Mouse (Mus musculus) cerebellum, adult (tissue): ENCODE data around the gene Gm10273.
"Not testable (repeated sequence)": the region's sequence is repeated elsewhere in the genome, so short reads cannot be mapped to it uniquely, and the experiment has no call there.

Source experiments
- ATAC-seq: cut with Nextera tagmentation; 2 replicates; pipeline ENCODE4 v1.9.2; 2017; ENCODE audit warnings: mild to moderate bottlenecking, moderate library complexity, mixed read lengths; ENCODE audit not compliant: insufficient number of reproducible peaks, low FRiP score, low TSS enrichment

Gm10273 gene

GRCm38 (mm10) chr10:59395461-59395860, at the start of gene Gm10273:
Gene Gm10273 (plus strand): TSS chr10:59395632.
- not testable (repeated sequence) for ATAC-seq

- no peak for ATAC-seq
These were observed 48.9 kb upstream of the Gm10273 start for GRCm38 (mm10) chr10:59346560-59346959.

GRCm38 (mm10) chr10:59348200-59348599, 47.2 kb upstream of the Gm10273 start:
- ATAC-seq: no peak

- no peak for ATAC-seq
These were observed 45.9 kb upstream of the Gm10273 start for GRCm38 (mm10) chr10:59349536-59349935.

- no peak for ATAC-seq
These were observed 42.4 kb upstream of the Gm10273 start for GRCm38 (mm10) chr10:59353065-59353464.

GRCm38 (mm10) chr10:59354120-59354519, 41.3 kb upstream of the Gm10273 start:
- no peak for ATAC-seq

- no peak for ATAC-seq
These were observed 40.4 kb upstream of the Gm10273 start for GRCm38 (mm10) chr10:59355020-59355419.

- no peak for ATAC-seq
These were observed 36.7 kb upstream of the Gm10273 start for GRCm38 (mm10) chr10:59358744-59359143.

GRCm38 (mm10) chr10:59363208-59363607, 32.2 kb upstream of the Gm10273 start:
- ATAC-seq: no peak

GRCm38 (mm10) chr10:59364551-59364950, 30.9 kb upstream of the Gm10273 start:
- no peak for ATAC-seq

- no peak for ATAC-seq
These were observed 29.4 kb upstream of the Gm10273 start for GRCm38 (mm10) chr10:59365804-59366589.

GRCm38 (mm10) chr10:59366746-59367145, 28.7 kb upstream of the Gm10273 start:
- ATAC-seq: no peak

GRCm38 (mm10) chr10:59367206-59367605, 28.2 kb upstream of the Gm10273 start:
- ATAC-seq: no peak

- no peak for ATAC-seq
These were observed 26.7 kb upstream of the Gm10273 start for GRCm38 (mm10) chr10:59368729-59369128.

GRCm38 (mm10) chr10:59369426-59369825, 26.0 kb upstream of the Gm10273 start:
- ATAC-seq: no peak

- ATAC-seq: no peak
These were observed 17.5 kb upstream of the Gm10273 start for GRCm38 (mm10) chr10:59377906-59378305.

GRCm38 (mm10) chr10:59378728-59379127, 16.7 kb upstream of the Gm10273 start:
- ATAC-seq: no peak

GRCm38 (mm10) chr10:59379927-59380326, 15.5 kb upstream of the Gm10273 start:
- no peak for ATAC-seq

- ATAC-seq: no peak
These were observed 15.0 kb upstream of the Gm10273 start for GRCm38 (mm10) chr10:59380411-59380821.

- ATAC-seq: not testable (repeated sequence)
These were observed 13.9 kb upstream of the Gm10273 start for GRCm38 (mm10) chr10:59381563-59381962.

- ATAC-seq: peak; percentile 93
These were observed 8.5 kb upstream of the Gm10273 start for GRCm38 (mm10) chr10:59386951-59387350.

- no peak for ATAC-seq
These were observed 5.8 kb upstream of the Gm10273 start for GRCm38 (mm10) chr10:59389652-59390051.
